Mouse (Mus musculus): ENCODE data around the gene Olfr96.

Gene Olfr96

DNA sequence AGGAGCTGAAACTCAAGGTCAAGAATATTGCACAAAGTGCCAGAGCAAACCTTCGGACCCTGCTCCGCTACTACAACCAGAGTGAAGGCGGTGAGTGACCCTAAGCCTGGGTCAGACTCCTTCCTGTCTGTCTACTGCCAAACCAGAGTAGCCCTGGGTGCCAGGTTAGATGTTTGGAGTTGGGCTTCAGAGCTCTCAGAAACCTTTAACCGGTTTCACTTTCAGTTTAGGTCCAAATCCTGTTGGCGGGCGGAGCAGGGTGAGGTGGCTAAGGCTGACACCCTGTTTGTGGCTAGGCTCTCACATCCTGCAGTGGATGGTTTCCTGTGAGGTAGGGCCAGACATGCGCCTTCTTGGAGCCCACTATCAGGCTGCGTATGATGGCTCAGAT lies 50.8 kb downstream of the Olfr96 start:
- peak; percentile 80 for DNase-seq (ENCODE audit: low spot score in 2 of 2)

DNA sequence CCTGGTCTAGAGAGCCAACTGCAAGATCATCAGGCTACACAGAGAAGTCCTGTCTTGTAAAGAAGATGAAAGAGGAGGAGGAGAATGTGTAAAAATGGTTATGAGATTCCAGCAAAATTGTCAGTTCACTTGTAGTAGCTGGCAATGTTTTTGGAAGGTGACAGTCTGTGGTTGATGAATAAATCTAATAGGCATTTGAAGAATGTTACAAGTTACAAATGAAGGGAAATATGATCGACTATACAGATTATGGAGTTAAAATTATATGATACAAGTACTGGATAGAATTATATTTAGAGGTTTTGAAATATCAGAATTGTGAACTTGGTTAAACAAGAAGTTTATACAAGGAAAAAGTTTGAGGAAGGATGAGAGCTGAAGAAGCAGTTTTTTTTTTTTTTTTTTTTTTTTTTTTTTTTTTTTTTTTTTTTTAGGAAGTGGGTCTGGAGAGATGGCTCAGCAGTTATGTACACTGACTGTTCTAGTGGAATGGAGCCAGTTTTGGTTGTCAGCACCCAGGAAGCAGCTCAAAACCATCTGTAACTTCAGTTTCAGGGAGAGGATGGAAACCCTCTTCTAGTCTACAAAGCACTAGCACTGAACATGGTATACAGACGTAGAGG lies 55.8 kb downstream of the Olfr96 start:
- no peak for DNase-seq (ENCODE audit: low spot score in 2 of 2)

Data from heart, adult 9 months (tissue).